Mouse (Mus musculus): ENCODE results near the gene Tex50.

Gene Tex50

GRCm38 (mm10) chr1:161122661-161123418, 36.3 kb downstream of the Tex50 start:
- DNase-seq (ENCODE audit: low spot score): peak; percentile 17

DNA sequence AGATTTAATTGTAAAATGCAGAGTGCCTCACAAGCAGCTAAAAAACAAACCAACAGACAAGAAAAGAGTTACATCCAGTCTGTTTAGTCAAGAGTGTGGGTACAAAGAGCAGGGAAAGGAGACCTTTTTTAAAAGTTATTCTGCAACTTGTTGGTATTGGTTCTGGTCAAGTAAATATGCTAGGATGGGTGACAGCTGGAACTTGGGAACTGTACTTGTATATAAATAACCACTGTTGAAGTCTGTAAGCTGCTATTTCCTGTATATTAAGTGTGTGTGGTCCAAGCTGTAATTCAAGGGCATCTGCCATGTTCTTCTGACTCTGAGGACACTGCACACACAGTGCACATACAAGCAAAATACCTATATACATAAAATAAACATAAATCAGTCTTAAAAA, 44.5 kb downstream of the Tex50 start:
- DNase-seq (ENCODE audit: low spot score): no peak

GRCm38 (mm10) chr1:161109216-161109615, 49.9 kb downstream of the Tex50 start:
- no peak for DNase-seq (ENCODE audit: low spot score)
